Mouse (Mus musculus) midbrain, embryonic 13.5 days (tissue): ENCODE measurements at regions not wholly inside any gene's neighbourhood (a gene's known extent, or its start where the extent isn't known, plus 50 kb on each side); places are given as distances from the start of the nearest gene placed in this dataset.
A peak's percentile ranks its signal among the peaks of the same experiment; 100 is the strongest.

Experiments
- ATAC-seq: fragments of 200-750 bp; cut with Nextera tagmentation; 2 replicates; pipeline ENCODE4 v1.8.0; 2017; ENCODE audit warnings: mild to moderate bottlenecking, moderate TSS enrichment, moderate library complexity
- H3K27ac ChIP-seq: fragments of 300-500 bp; sonication (generic); 2 replicates; pipeline ENCODE4 v1.5.1; 2015; ENCODE audit warnings: inconsistent platforms, mild to moderate bottlenecking, moderate library complexity
- H3K27me3 ChIP-seq: fragments of 300-500 bp; sonication (generic); 2 replicates; pipeline ENCODE4 v1.6.1; 2015; ENCODE audit warnings: mild to moderate bottlenecking, inconsistent platforms
- H3K36me3 ChIP-seq: fragments of 300-500 bp; sonication (generic); 2 replicates; pipeline ENCODE4 v1.6.1; 2015; ENCODE audit warnings: mild to moderate bottlenecking, inconsistent platforms
- H3K4me1 ChIP-seq: fragments of 300-500 bp; sonication (generic); replicated peaks from 2 replicates; pipeline ENCODE4 v1.6.1; 2015; ENCODE audit warnings: inconsistent platforms
- H3K4me2 ChIP-seq: fragments of 300-500 bp; sonication (generic); replicated peaks from 2 replicates; pipeline ENCODE4 v1.6.1; 2015; ENCODE audit warnings: moderate library complexity, mild to moderate bottlenecking, inconsistent platforms
- H3K4me3 ChIP-seq: fragments of 300-500 bp; sonication (generic); replicated peaks from 2 replicates; pipeline ENCODE4 v1.5.1; 2015; ENCODE audit warnings: mild to moderate bottlenecking, inconsistent platforms
- H3K9ac ChIP-seq: fragments of 300-500 bp; sonication (generic); replicated peaks from 2 replicates; pipeline ENCODE4 v1.6.1; 2015; ENCODE audit warnings: mild to moderate bottlenecking, inconsistent platforms
- H3K9me3 ChIP-seq: fragments of 300-500 bp; sonication (generic); 2 replicates; pipeline ENCODE4 v1.6.1; 2016; ENCODE audit warnings: mild to moderate bottlenecking, inconsistent platforms
- WGBS: fragments of 180-500 bp; shearing (Covaris S2); methylation state at CpG from one replicate; pipeline ENCODE4 v1.1.7; 2015; 5-methylcytosine and 5-hydroxymethylcytosine counted together

DNA sequence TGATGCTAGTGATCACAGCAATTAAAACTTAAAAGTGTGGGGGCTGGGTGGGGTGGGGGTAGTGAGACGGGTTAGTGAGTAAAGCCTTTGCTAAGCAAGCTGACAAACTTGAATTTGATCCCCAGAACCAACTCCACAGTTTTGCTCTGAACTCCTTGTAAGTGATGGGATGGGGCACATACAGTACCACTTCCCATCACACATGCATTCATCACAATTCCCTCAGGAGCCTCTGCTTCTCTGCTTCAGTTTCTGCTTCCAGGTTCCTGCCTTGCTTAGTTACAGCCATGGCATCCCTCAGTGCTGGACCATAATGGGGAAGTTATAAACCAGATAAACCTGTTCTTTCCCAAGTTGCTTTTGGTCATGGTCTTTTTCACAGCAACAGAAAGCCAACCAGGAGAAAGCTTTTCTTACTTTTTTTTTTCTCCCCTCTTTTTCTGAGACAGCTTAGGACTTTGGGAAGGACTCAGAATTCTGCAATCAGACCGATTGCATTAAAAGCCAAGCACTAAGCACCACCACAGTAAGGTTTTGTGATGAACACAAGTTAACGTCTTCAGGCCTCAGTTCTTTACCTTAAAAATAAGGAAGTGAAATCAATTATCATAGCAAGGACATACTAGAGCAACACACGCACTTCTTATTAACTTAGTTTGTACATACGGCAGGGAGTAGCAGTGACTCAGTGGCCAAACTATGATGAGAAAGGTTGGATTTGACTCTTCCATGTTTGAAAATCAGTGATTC is 176.8 kb upstream of the Cdkn2b start:
- no peak overlapping the region for H3K9ac ChIP-seq
- no peaks in the 10 kb centered on the region for H3K9me3 ChIP-seq
- H3K4me2 ChIP-seq, result no peak overlapping the region
- WGBS, result 87% methylated on average over 5 of the region's 5 CpGs
- H3K4me1 ChIP-seq, result no peaks in the 10 kb centered on the region
- ATAC-seq, result no peak
- no peaks in the 10 kb centered on the region for H3K27me3 ChIP-seq
- H3K27ac ChIP-seq, result no peak overlapping the region
- no peaks in the 10 kb centered on the region for H3K36me3 ChIP-seq
- H3K4me3 ChIP-seq, result no peak overlapping the region

DNA sequence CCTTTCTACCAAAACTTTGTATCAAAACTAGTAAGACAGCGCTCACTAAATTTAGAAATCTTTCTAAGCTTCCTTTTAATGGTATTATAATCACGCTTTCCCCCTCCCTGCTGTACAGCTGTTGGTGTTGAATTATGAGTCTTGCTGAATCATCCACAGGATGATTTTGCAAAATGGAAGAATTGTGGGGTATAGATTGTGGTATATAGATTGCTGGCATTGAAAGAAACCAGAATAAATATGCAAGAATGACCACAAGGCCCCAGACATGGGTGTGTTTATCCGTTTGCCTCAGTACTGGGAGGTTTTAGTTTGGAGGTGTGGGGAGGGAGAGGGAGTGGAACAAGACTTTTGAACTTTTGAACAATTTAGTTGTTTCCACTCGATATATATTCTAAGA is 176.1 kb upstream of the Cdkn2b start:
- Histone ChIP-seq H3K4me1 (no peaks in the 10 kb centered on the region), H3K4me3 (no peak overlapping the region), H3K27me3 (no peaks in the 10 kb centered on the region), H3K27ac (no peak overlapping the region), H3K36me3 (no peaks in the 10 kb centered on the region), H3K9ac (no peak overlapping the region), H3K4me2 (no peak overlapping the region), H3K9me3 (no peaks in the 10 kb centered on the region)
- ATAC-seq, result no peak
- WGBS, result 88% methylated on average over 4 of the region's 4 CpGs

- H3K4me2 ChIP-seq, result no peak overlapping the region
- H3K36me3 ChIP-seq, result no peaks in the 10 kb centered on the region
- WGBS, result 70% methylated on average over 11 of the region's 11 CpGs
- no peaks in the 10 kb centered on the region for H3K27me3 ChIP-seq
- no peak overlapping the region for H3K27ac ChIP-seq
- H3K9me3 ChIP-seq, result no peaks in the 10 kb centered on the region
- H3K4me1 ChIP-seq, result no peaks in the 10 kb centered on the region
- ATAC-seq, result no peak
- no peak overlapping the region for H3K4me3 ChIP-seq
- no peak overlapping the region for H3K9ac ChIP-seq
Observed at GRCm38 (mm10) chr4:89485981-89486531, 175.2 kb upstream of the Cdkn2b start.

DNA sequence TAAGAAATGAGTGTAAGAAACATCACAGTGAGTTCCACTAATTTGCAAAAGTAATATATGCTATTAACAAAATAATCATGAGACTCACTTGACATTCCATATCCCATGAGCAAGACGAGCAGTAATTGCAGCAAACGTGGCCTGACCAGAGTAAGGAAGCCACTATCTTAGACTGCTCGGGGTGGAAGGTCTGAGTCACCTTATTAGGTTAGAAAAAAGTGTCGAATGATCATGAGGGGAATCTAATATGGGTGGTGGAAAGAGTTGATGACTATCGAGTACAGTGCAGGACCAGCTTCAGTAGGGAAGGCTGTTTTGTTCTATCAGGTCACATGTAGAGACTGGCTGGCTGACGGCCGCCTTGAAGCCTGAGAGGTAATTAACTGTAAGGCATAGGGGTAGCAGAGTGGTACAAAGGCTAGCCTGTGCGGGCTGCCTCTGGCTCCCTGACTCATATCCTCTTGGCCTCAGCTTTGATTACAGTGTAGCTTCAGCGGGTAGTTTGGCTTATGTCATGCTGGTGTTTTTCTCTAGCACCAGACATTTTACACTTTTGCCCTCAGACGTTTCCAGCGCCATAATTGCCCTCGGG is 167.9 kb upstream of the Cdkn2b start:
- WGBS, result 88% methylated on average over 12 of the region's 12 CpGs
- no peak for ATAC-seq

DNA sequence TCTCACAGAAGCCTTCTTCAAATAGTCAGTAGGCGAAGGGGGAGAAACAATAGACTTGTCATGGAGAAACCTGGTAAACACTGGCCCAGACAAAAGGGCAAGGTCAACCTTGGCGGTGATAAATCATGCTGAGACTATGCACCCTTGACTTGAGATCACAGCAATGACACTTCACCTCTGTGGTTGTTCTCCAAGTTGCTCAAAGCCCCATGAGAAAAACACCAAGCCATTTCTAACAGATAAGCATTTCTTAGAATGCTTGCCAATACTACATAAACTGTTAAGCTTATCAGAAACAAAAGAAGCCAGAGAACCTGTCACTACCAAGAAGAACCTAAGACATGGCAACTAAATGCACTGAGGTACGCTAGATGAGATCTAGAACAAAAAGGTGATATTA is 165.0 kb upstream of the Cdkn2b start:
- Histone ChIP-seq H3K4me1 (no peaks in the 10 kb centered on the region), H3K27me3 (no peaks in the 10 kb centered on the region), H3K27ac (no peak overlapping the region), H3K4me3 (no peak overlapping the region), H3K36me3 (no peaks in the 10 kb centered on the region), H3K9me3 (no peaks in the 10 kb centered on the region), H3K4me2 (no peak overlapping the region), H3K9ac (no peak overlapping the region)
- WGBS, result 65% methylated on average over 3 of the region's 3 CpGs
- no peak for ATAC-seq

More for the DNA sequence above, 167.9 kb upstream of the Cdkn2b start:
- H3K4me3 ChIP-seq, result no peak overlapping the region
- H3K4me1 ChIP-seq, result no peaks in the 10 kb centered on the region
- no peaks in the 10 kb centered on the region for H3K27me3 ChIP-seq
- no peak overlapping the region for H3K9ac ChIP-seq
- no peaks in the 10 kb centered on the region for H3K36me3 ChIP-seq
- H3K4me2 ChIP-seq, result no peak overlapping the region
- H3K27ac ChIP-seq, result no peak overlapping the region
- H3K9me3 ChIP-seq, result no peaks in the 10 kb centered on the region

GRCm38 (mm10) chr4:89474836-89475541 is 164.2 kb upstream of the Cdkn2b start:
- Histone ChIP-seq H3K9me3 (no peaks in the 10 kb centered on the region), H3K9ac (no peak overlapping the region), H3K4me2 (no peak overlapping the region), H3K4me1 (peaks cover 2% of the 10 kb centered on the region), H3K27me3 (no peaks in the 10 kb centered on the region), H3K36me3 (no peaks in the 10 kb centered on the region), H3K4me3 (no peak overlapping the region), H3K27ac (no peak overlapping the region)
- no peak for ATAC-seq
- WGBS, result 81% methylated on average over 7 of the region's 7 CpGs

- Histone ChIP-seq H3K9ac (no peak overlapping the region), H3K4me1 (peaks cover 6% of the 10 kb centered on the region), H3K9me3 (no peaks in the 10 kb centered on the region), H3K4me3 (no peak overlapping the region), H3K36me3 (no peaks in the 10 kb centered on the region), H3K27me3 (no peaks in the 10 kb centered on the region), H3K4me2 (no peak overlapping the region), H3K27ac (no peak overlapping the region)
- ATAC-seq, result no peak
- 100% methylated on average over 1 of the region's 1 CpGs for WGBS
Observed at GRCm38 (mm10) chr4:89471426-89471825, 160.6 kb upstream of the Cdkn2b start.

DNA sequence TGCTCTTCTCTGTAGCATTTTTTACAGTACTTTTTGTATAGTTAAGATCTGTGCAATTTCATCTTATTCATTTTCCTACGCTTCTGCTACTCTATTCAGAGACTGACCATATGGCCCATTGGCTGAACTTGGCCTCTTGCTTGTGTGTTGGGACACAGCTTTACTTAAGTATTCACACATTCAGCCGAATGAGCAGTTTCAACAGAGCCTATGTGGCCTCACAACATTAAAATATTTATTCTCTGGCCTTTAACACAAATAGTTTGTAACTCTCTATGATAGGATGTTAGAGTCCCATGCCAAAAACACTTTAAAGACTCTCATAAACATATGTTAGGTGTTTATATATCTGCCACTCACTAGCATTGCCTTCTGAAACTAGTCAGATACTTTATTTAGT is 159.9 kb upstream of the Cdkn2b start:
- no peak overlapping the region for H3K4me2 ChIP-seq
- no peaks in the 10 kb centered on the region for H3K36me3 ChIP-seq
- H3K27ac ChIP-seq, result no peak overlapping the region
- no peak for ATAC-seq
- H3K4me3 ChIP-seq, result no peak overlapping the region
- no peak overlapping the region for H3K9ac ChIP-seq
- H3K27me3 ChIP-seq, result no peaks in the 10 kb centered on the region
- H3K4me1 ChIP-seq, result peaks cover 6% of the 10 kb centered on the region
- 71% methylated on average over 2 of the region's 2 CpGs for WGBS
- no peaks in the 10 kb centered on the region for H3K9me3 ChIP-seq

GRCm38 (mm10) chr4:89469883-89470282 is 159.0 kb upstream of the Cdkn2b start:
- Histone ChIP-seq H3K4me1 (peaks cover 6% of the 10 kb centered on the region), H3K27me3 (no peaks in the 10 kb centered on the region), H3K4me3 (no peak overlapping the region), H3K36me3 (no peaks in the 10 kb centered on the region), H3K27ac (no peak overlapping the region), H3K4me2 (no peak overlapping the region), H3K9ac (no peak overlapping the region), H3K9me3 (no peaks in the 10 kb centered on the region)
- WGBS, result 21% methylated on average over 8 of the region's 8 CpGs
- ATAC-seq, result peak; percentile 82

DNA sequence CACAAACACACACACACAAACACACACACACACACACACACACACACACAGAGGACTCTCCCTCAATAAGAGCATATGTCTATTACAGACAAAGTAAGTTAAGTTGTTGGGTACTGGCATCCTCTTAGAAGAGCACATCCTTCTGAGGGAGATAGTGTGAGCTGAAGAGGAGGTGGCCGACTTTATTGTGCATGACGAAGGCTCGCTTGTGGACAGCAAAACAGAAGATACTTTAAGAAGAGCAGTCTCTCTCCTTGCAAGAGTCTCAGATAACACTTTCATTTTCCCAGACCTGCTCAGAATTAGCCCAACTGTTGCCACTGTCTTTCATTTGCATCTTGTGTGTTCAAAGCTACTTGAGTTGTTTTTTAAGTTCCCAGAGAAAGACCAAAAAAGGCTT is 158.6 kb upstream of the Cdkn2b start:
- H3K9ac ChIP-seq, result no peak overlapping the region
- H3K27ac ChIP-seq, result no peak overlapping the region
- peaks cover 6% of the 10 kb centered on the region for H3K4me1 ChIP-seq
- H3K36me3 ChIP-seq, result no peaks in the 10 kb centered on the region
- no peaks in the 10 kb centered on the region for H3K27me3 ChIP-seq
- no peaks in the 10 kb centered on the region for H3K9me3 ChIP-seq
- no peak overlapping the region for H3K4me3 ChIP-seq
- ATAC-seq, result no peak
- 78% methylated on average over 3 of the region's 3 CpGs for WGBS
- no peak overlapping the region for H3K4me2 ChIP-seq

DNA sequence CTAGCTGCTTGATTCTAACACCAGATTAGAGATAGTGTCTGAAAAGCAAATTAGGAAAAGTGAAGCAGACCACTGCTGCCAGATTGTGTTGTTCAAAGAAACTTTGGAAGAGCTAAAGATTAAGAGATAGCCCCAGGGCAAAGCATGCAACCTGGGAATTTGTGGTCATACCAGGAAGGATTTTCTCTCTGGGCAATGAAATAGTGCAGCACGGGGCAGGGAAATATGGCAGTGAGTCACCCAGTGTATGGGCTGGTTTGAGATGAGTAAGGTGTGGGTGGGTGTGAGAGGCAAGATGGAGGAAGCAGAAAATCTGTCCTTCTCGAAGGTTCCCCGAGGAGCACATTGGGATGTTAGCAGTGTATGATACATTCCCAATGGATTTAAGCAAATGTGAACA is 155.9 kb upstream of the Cdkn2b start:
- Histone ChIP-seq H3K27ac (no peak overlapping the region), H3K9me3 (no peaks in the 10 kb centered on the region), H3K36me3 (no peaks in the 10 kb centered on the region), H3K4me1 (peaks cover 6% of the 10 kb centered on the region), H3K4me3 (no peak overlapping the region), H3K9ac (no peak overlapping the region), H3K27me3 (no peaks in the 10 kb centered on the region), H3K4me2 (no peak overlapping the region)
- WGBS, result 88% methylated on average over 3 of the region's 3 CpGs
- no peak for ATAC-seq

- Histone ChIP-seq H3K27ac (no peak overlapping the region), H3K9ac (no peak overlapping the region), H3K4me1 (no peaks in the 10 kb centered on the region), H3K4me2 (no peak overlapping the region), H3K27me3 (no peaks in the 10 kb centered on the region), H3K36me3 (no peaks in the 10 kb centered on the region), H3K4me3 (no peak overlapping the region), H3K9me3 (no peaks in the 10 kb centered on the region)
- ATAC-seq, result no peak
- 89% methylated on average over 4 of the region's 4 CpGs for WGBS
Observed at GRCm38 (mm10) chr4:89463121-89463520, 152.3 kb upstream of the Cdkn2b start.
